Mouse (Mus musculus) stomach, embryonic 14.5 days (tissue): ENCODE data around the gene Six4. TPM values are rescaled to one million over a fixed set of nuclear protein-coding genes. Genes with fewer than 3 reads are reported as not detected.

Experiments
- ATAC-seq: fragments of 200-750 bp; cut with Nextera tagmentation; 2 replicates; pipeline ENCODE4 v1.8.0; 2017; ENCODE audit warnings: low read depth, moderate TSS enrichment; ENCODE audit not compliant: insufficient number of reproducible peaks, insufficient read depth, low FRiP score
- H3K27ac ChIP-seq: fragments of 300-500 bp; sonication (generic); 2 replicates; pipeline ENCODE4 v1.5.1; 2014; ENCODE audit warnings: mild to moderate bottlenecking, low read length, moderate library complexity, mixed read lengths
- H3K27me3 ChIP-seq: fragments of 300-500 bp; sonication (generic); 2 replicates; pipeline ENCODE4 v1.6.1; 2014; ENCODE audit warnings: low read length, control low read depth, mixed read lengths; ENCODE audit not compliant: control insufficient read depth, insufficient read depth
- H3K36me3 ChIP-seq: fragments of 300-500 bp; sonication (generic); 2 replicates; pipeline ENCODE4 v1.6.1; 2014; ENCODE audit warnings: mild to moderate bottlenecking, control low read depth, low read length, moderate library complexity, mixed read lengths; ENCODE audit not compliant: control insufficient read depth, insufficient read depth
- H3K4me1 ChIP-seq: fragments of 300-500 bp; sonication (generic); 2 replicates; pipeline ENCODE4 v1.6.1; 2014; ENCODE audit warnings: low read length, control low read depth, mixed read lengths; ENCODE audit not compliant: control insufficient read depth, insufficient read depth
- H3K4me2 ChIP-seq: fragments of 300-500 bp; sonication (generic); replicated peaks from 2 replicates; pipeline ENCODE4 v1.6.1; 2014; ENCODE audit warnings: low read depth, low read length, control low read depth
- H3K4me3 ChIP-seq: fragments of 300-500 bp; sonication (generic); 2 replicates; pipeline ENCODE4 v1.5.1; 2014; ENCODE audit warnings: low read depth, low read length, control low read depth
- H3K9ac ChIP-seq: fragments of 300-500 bp; sonication (generic); replicated peaks from 2 replicates; pipeline ENCODE4 v1.6.1; 2014; ENCODE audit warnings: low read depth, mild to moderate bottlenecking, control low read depth, low read length, moderate library complexity, mixed read lengths
- H3K9me3 ChIP-seq: fragments of 300-500 bp; sonication (generic); 2 replicates; pipeline ENCODE4 v1.6.1; 2016; ENCODE audit warnings: low read depth, low read length, control low read depth; ENCODE audit not compliant: control insufficient read depth
- WGBS: fragments of 180-500 bp; shearing (Covaris S2); extraction: QIAGEN DNeasy Blood & Tissue Kit; methylation state at CpG from one replicate; pipeline ENCODE4 v1.1.7; 2014; 5-methylcytosine and 5-hydroxymethylcytosine counted together
- polyA plus RNA-seq: library from polyadenylated mRNA; unstranded; fragments of >200 nt; fragmentation: Nextera tagmentation; extraction: Ambion mirVana; gene quantifications from 2 replicates; pipeline ENCODE4 v1.2.1, GENCODE M21; 2014

The Six4 gene
- polyA plus RNA-seq, 1 experiment from 2014 or later = 1.4 TPM

DNA sequence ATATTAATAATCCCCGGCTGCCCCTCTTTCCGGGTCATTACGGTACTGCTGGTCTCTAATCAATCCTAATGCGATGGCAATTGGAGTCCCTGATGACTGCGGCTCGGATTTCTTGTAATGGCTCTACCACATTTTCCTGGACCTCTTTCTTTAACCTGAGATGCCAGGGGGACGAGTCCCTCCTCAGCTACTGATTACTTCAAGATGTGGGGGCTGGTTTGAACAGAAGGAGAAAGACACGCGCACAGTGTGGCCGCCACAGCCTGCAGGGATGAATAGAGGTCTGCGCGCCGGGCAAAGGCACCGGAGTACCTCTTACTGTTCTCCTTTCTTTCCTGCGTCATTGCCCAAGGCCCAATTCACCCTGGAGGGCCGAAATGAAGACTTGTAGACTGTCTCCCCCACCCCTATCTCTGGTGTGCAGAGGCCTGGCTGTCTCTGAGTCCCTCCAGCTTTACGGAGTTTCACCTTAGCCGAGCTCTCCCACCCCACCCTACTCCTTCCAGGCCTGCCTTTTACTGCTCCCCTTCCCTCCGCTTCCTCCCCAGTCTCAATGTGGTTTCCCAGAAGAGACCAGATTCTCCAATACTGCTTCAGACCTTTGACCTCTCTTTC lies 61.1 kb downstream of the Six4 start:
- no peak overlapping the region for H3K9ac ChIP-seq
- no peak overlapping the region for H3K4me2 ChIP-seq
- no peaks in the 10 kb centered on the region for H3K4me1 ChIP-seq
- no peaks in the 10 kb centered on the region for H3K36me3 ChIP-seq
- peaks cover 75% of the 10 kb centered on the region for H3K27me3 ChIP-seq
- 2% methylated on average over 19 of the region's 19 CpGs for WGBS
- no peak overlapping the region for H3K27ac ChIP-seq
- no peak overlapping the region for H3K4me3 ChIP-seq
- H3K9me3 ChIP-seq = no peaks in the 10 kb centered on the region
- ATAC-seq = no peak

DNA sequence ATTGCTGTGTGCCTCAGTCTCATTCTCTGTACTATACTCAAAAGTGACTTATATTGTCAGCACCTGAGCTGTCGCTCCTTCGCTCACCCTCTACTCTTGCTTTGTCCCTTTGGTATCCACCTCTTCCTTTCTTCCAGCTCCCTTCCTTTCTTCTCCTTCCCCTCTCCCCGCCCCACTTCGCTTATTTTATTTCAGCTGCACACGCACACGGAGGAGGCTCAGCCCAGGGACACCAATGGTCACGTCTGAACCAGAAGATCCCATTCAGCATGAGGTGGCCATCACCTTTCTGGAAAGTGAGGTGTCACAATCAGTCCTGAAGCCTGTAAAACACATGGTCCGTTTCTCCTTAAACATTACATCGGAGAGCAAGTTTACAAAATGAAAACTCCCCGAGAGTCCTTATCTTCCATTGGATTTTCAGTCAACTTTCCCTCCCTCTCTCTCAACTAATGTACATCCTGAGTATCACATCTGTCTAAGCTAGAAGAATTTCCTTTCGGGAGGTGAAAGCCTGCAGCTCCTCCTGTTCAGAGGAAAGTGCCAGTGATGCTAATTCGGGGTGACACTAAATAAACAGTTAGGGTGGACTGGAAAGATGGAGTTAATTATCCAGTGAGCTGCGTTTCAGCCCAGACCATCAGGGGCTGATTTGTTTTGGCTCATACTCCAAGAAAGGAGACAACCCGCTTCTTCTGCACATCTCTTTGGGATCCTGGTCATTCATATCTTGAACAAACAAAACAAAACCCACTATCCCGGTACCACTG lies 62.3 kb downstream of the Six4 start:
- H3K9me3 ChIP-seq = no peaks in the 10 kb centered on the region
- no peak overlapping the region for H3K4me2 ChIP-seq
- H3K4me1 ChIP-seq = no peaks in the 10 kb centered on the region
- no peak overlapping the region for H3K9ac ChIP-seq
- no peak overlapping the region for H3K4me3 ChIP-seq
- 2% methylated on average over 15 of the region's 15 CpGs for WGBS
- H3K27ac ChIP-seq = no peak overlapping the region
- no peak for ATAC-seq
- H3K36me3 ChIP-seq = no peaks in the 10 kb centered on the region
- peaks cover 76% of the 10 kb centered on the region for H3K27me3 ChIP-seq

DNA sequence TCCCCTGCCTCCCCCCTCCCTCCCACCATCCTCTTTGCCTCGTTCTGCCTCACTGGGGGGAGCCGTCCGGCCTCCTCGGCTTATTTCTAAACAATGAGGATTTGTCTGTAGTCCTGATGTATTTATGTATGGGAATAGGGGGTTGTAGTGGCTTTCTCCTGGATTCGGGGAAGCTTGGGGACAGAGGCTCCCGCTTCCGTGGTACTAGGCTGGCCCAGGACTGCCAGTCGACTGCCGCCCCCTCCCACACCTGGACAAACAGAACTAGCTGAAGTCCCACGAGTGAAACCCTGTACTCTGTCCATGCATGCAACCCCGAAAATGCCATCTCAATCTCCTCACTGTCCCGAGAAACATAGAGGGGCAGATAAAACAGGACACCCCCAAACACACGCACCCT lies 63.0 kb downstream of the Six4 start:
- Histone ChIP-seq H3K4me1 (0 out of 2 replicates have a peak, but pooled peaks cover 3% of the 10 kb centered on the region), H3K4me3 (no peak overlapping the region), H3K36me3 (no peaks in the 10 kb centered on the region), H3K27me3 (peaks cover 76% of the 10 kb centered on the region), H3K4me2 (no peak overlapping the region), H3K9ac (no peak overlapping the region), H3K27ac (no peak overlapping the region), H3K9me3 (no peaks in the 10 kb centered on the region)
- ATAC-seq = no peak
- WGBS = under 1% methylated on average over 13 of the region's 13 CpGs

Other genes starting within 250 kb of the Six4 start
- not detected in 2 replicates for gene Six6, start 173.6 kb downstream of the Six4 start, polyA plus RNA-seq
- gene 4930447C04Rik, start 172.7 kb downstream of the Six4 start, polyA plus RNA-seq = 2.0 and 3.2 TPM in 2 replicates
- gene Six1, start 59.6 kb downstream of the Six4 start, polyA plus RNA-seq = not detected in 2 replicates
- gene Mnat1, start 10.3 kb upstream of the Six4 start, polyA plus RNA-seq = 36.6 and 36.8 TPM in 2 replicates
- 18.4 and 19.4 TPM in 2 replicates for gene Trmt5, start 173.3 kb upstream of the Six4 start, polyA plus RNA-seq
- 9.6 and 10.3 TPM in 2 replicates for gene Slc38a6, start 173.3 kb upstream of the Six4 start, polyA plus RNA-seq